Mouse (Mus musculus) hindbrain, postnatal 0 days (tissue): ENCODE data around the gene Ctu2. TPM values are rescaled to one million over a fixed set of nuclear protein-coding genes. Genes with fewer than 3 reads are reported as not detected.

Source experiments
- ATAC-seq: fragments of 200-750 bp; cut with Nextera tagmentation; 2 replicates; pipeline ENCODE4 v1.8.0; 2017; ENCODE audit warnings: mild to moderate bottlenecking, moderate TSS enrichment, moderate library complexity
- DNase-seq: peaks from one replicate; pipeline ENCODE4 v3.0.0-alpha.2; 2015; ENCODE audit warnings: low spot score
- H3K27ac ChIP-seq: fragments of 300-500 bp; sonication (generic); 2 replicates; pipeline ENCODE4 v1.5.1; 2014; ENCODE audit warnings: mild to moderate bottlenecking
- H3K27me3 ChIP-seq: fragments of 300-500 bp; sonication (generic); 2 replicates; pipeline ENCODE4 v1.6.1; 2014; ENCODE audit warnings: low read length, mixed read lengths; ENCODE audit not compliant: insufficient read depth
- H3K36me3 ChIP-seq: fragments of 300-500 bp; sonication (generic); 2 replicates; pipeline ENCODE4 v1.6.1; 2014; ENCODE audit warnings: low read length, mixed read lengths; ENCODE audit not compliant: insufficient read depth
- H3K4me1 ChIP-seq: fragments of 300-500 bp; sonication (generic); 2 replicates; pipeline ENCODE4 v1.6.1; 2014; ENCODE audit warnings: antibody characterized with exemption, low read length, mixed read lengths; ENCODE audit not compliant: insufficient read depth
- H3K4me2 ChIP-seq: fragments of 300-500 bp; sonication (generic); 2 replicates; pipeline ENCODE4 v1.6.1; 2014; ENCODE audit warnings: low read depth, mild to moderate bottlenecking, low read length, moderate library complexity, mixed read lengths
- H3K4me3 ChIP-seq: fragments of 300-500 bp; sonication (generic); 2 replicates; pipeline ENCODE4 v1.5.1; 2014; ENCODE audit warnings: low read length
- H3K9ac ChIP-seq: fragments of 300-500 bp; sonication (generic); replicated peaks from 2 replicates; pipeline ENCODE4 v1.6.1; 2014; ENCODE audit warnings: mild to moderate bottlenecking, low read length, moderate library complexity, mixed read lengths
- H3K9me3 ChIP-seq: fragments of 300-500 bp; sonication (generic); 2 replicates; pipeline ENCODE4 v1.6.1; 2016; ENCODE audit warnings: low read length, mixed read lengths
- CTCF ChIP-seq: IDR thresholded peaks from 2 replicates; pipeline ENCODE4 v1.5.1; 2016; ENCODE audit warnings: antibody characterized with exemption, control low read depth, low read depth
- WGBS: fragments of 180-500 bp; shearing (Covaris S2); extraction: QIAGEN DNeasy Blood & Tissue Kit; methylation state at CpG from one replicate; pipeline ENCODE4 v1.1.7; 2014; 5-methylcytosine and 5-hydroxymethylcytosine counted together
- polyA plus RNA-seq: library from polyadenylated mRNA; unstranded; fragments of >200 nt; fragmentation: Nextera tagmentation; extraction: Ambion mirVana; gene quantifications from 2 replicates; pipeline ENCODE4 v1.2.1, GENCODE M21; 2015
- total RNA-seq: library from RNA; depleted of rRNA; stranded (reverse); fragments of >200 nt; gene quantifications from 2 replicates; pipeline ENCODE4 v1.2.3, GENCODE M21; 2014; rRNA removed

The Ctu2 gene
- total RNA-seq (39.9 and 49.8 TPM in 2 replicates), polyA plus RNA-seq (85.4 and 93.6 TPM in 2 replicates)

DNA sequence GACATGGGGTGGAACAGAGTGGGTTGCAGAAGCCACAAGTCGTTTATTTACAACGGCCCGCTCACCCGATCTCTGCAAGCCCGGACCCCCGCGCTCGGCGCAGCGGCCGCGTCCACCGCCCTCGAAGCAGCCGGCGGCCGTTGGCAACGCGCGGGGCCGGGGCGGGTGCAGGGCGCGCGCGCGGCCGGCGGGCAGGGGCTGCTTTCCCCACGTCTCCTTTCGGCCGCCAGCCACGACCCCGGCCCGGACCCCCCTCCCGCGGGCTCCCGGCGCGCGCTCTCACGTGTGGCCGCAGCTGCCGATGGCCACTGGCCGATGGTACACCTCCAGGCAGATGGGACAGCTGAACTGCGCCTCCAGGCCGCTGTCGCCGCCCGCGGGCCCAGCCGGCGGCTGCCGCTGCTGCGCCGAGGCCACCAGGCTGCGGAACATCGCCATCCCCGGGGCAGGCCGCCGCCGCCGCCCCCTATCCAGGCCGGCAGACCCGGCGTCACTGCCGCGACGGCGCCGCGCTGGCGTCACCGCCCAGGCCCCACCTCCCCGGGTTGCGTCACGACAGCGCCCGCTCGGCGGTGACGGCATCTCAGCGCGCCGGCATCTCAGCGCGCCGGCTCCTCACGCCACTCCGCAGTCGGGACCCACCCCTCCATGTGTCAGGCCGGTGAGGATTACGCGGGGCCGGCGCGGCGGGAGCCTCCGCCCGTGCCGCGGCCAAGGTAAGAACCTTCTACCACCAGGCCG is at the start of gene Ctu2, which contains the start of gene Rnf166:
Ctu2 (plus strand) TSS at position 564 of the 741 bp plus-strand sequence.
Rnf166 (minus strand) TSS at position 485 of the 741 bp plus-strand sequence.
- Histone ChIP-seq H3K9me3 (no peaks in the 10 kb centered on the region), H3K9ac (peak within 1 kb of the TSS; percentile 91), H3K4me1 (peaks cover 14% of the 10 kb centered on the region), H3K4me3 (peak within 1 kb of the TSS; percentile 98), H3K27ac (peak within 1 kb of the TSS; percentile 86), H3K36me3 (peaks cover 13% of the 10 kb centered on the region; the same call in 1 of the 2 replicates), H3K27me3 (no peaks in the 10 kb centered on the region), H3K4me2 (peak within 1 kb of the TSS; percentile 77)
- DNase-seq (peak; percentile 96), ATAC-seq (peak; percentile 94)
- WGBS: under 1% methylated on average over 80 of the region's 103 CpGs
- TF ChIP-seq CTCF: no peak

DNA sequence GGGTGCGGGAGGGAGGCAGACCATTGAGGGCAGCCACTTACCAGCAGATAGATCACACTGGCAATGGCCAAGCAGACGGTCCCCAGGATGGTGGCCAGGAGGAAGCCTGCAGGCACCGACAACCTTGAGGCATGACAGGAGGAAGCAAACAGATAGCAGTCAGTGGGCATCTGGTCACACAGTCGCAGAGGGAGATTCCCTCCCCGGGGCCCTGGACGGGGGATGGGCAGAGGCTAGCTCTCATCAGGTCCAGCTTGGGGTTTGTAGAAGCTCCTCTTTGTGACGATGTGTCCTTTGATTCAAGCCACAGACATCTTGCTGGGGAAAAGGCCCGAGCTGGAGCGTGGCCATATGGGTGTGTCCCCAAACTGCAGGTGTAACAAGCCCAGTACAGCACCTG is 49.8 kb upstream of the Ctu2 start:
- Histone ChIP-seq H3K4me1 (no peaks in the 10 kb centered on the region), H3K27ac (no peak overlapping the region)
- WGBS: 72% methylated on average over 9 of the region's 9 CpGs

DNA sequence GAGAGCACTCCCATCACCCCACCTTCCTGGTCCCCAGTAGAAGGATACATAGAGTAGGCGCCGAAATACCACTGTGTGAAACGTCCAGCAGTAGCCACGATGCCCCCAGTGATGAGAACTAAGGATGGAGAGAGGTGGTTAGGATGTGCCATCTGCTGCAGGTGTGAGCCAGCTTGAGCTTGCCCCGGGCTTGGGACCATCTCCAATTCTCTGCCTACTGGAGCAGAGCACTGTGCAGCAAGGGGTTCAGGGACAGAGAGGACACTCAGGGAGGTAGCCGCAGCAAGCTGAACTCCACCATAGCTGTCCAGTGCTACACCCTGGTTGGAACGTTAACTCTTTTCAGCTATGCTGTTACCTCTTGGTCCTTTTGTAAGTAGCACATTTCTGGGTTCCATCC is 48.3 kb upstream of the Ctu2 start:
- Histone ChIP-seq H3K27ac (no peak overlapping the region), H3K9me3 (no peaks in the 10 kb centered on the region), H3K36me3 (no peaks in the 10 kb centered on the region), H3K4me1 (peaks cover 9% of the 10 kb centered on the region; the same call in 1 of the 2 replicates), H3K4me2 (no peak overlapping the region), H3K27me3 (no peaks in the 10 kb centered on the region), H3K9ac (no peak overlapping the region), H3K4me3 (no peak overlapping the region)
- DNase-seq (no peak), ATAC-seq (no peak)
- no peak for TF ChIP-seq CTCF
- WGBS: 82% methylated on average over 7 of the region's 7 CpGs

More for the DNA sequence above, 49.8 kb upstream of the Ctu2 start:
- no peak for ATAC-seq
- H3K36me3 ChIP-seq: no peaks in the 10 kb centered on the region
- no peak for DNase-seq
- no peak overlapping the region for H3K4me2 ChIP-seq
- TF ChIP-seq CTCF: no peak
- no peaks in the 10 kb centered on the region for H3K27me3 ChIP-seq
- no peak overlapping the region for H3K4me3 ChIP-seq
- no peak overlapping the region for H3K9ac ChIP-seq
- H3K9me3 ChIP-seq: no peaks in the 10 kb centered on the region

- no peak for TF ChIP-seq CTCF
- Histone ChIP-seq H3K9me3 (no peaks in the 10 kb centered on the region), H3K4me3 (no peak overlapping the region), H3K27me3 (no peaks in the 10 kb centered on the region), H3K9ac (no peak overlapping the region), H3K27ac (no peak overlapping the region), H3K4me1 (peaks cover 10% of the 10 kb centered on the region; the same call in 1 of the 2 replicates), H3K4me2 (no peak overlapping the region), H3K36me3 (no peaks in the 10 kb centered on the region)
- ATAC-seq: no peak
- no peak for DNase-seq
- WGBS: 92% methylated on average over 9 of the region's 9 CpGs
Measured at GRCm38 (mm10) chr8:122428163-122428562, 47.8 kb upstream of the Ctu2 start.

- ATAC-seq (no peak), DNase-seq (no peak)
- no peak for TF ChIP-seq CTCF
- Histone ChIP-seq H3K27ac (no peak overlapping the region), H3K4me3 (no peak overlapping the region), H3K4me2 (no peak overlapping the region), H3K9ac (no peak overlapping the region), H3K4me1 (peaks cover 10% of the 10 kb centered on the region; the same call in 1 of the 2 replicates), H3K27me3 (no peaks in the 10 kb centered on the region), H3K36me3 (peaks cover 15% of the 10 kb centered on the region; the same call in 1 of the 2 replicates), H3K9me3 (no peaks in the 10 kb centered on the region)
- 84% methylated on average over 10 of the region's 10 CpGs for WGBS
Measured at GRCm38 (mm10) chr8:122430058-122430636, 45.8 kb upstream of the Ctu2 start.

GRCm38 (mm10) chr8:122430646-122431045 is 45.3 kb upstream of the Ctu2 start:
- Histone ChIP-seq H3K27ac (no peak overlapping the region), H3K9me3 (no peaks in the 10 kb centered on the region), H3K9ac (no peak overlapping the region), H3K4me1 (peaks cover 10% of the 10 kb centered on the region; the same call in 1 of the 2 replicates), H3K4me2 (no peak overlapping the region), H3K36me3 (peaks cover 15% of the 10 kb centered on the region; the same call in 1 of the 2 replicates), H3K27me3 (no peaks in the 10 kb centered on the region), H3K4me3 (no peak overlapping the region)
- no peak for ATAC-seq
- no peak for DNase-seq
- WGBS: 75% methylated on average over 3 of the region's 3 CpGs
- TF ChIP-seq CTCF: no peak
